Mouse (Mus musculus): ENCODE data around the gene Frmd5. TPM values are rescaled to one million over a fixed set of nuclear protein-coding genes. Genes with fewer than 3 reads are reported as not detected.

Gene Frmd5
- total RNA-seq, 2 experiments from 2014 or later: 0.16 to 0.26 TPM

- no peak for DNase-seq
Measured at GRCm38 (mm10) chr2:121682361-121682760, 124.5 kb downstream of the Frmd5 start.

GRCm38 (mm10) chr2:121679711-121680110, 127.2 kb downstream of the Frmd5 start:
- DNase-seq: no peak

- DNase-seq: no peak
Measured at GRCm38 (mm10) chr2:121677649-121677986, 129.3 kb downstream of the Frmd5 start.

GRCm38 (mm10) chr2:121676951-121677648, 129.8 kb downstream of the Frmd5 start:
- no peak for DNase-seq

- DNase-seq: no peak
Measured at GRCm38 (mm10) chr2:121675895-121676294, 131.0 kb downstream of the Frmd5 start.

- DNase-seq: no peak
Measured at GRCm38 (mm10) chr2:121675136-121675535, 131.8 kb downstream of the Frmd5 start.

- DNase-seq: no peak
Measured at GRCm38 (mm10) chr2:121674211-121674610, 132.7 kb downstream of the Frmd5 start.

GRCm38 (mm10) chr2:121669846-121670245, 137.0 kb downstream of the Frmd5 start:
- DNase-seq: no peak

- DNase-seq: no peak
Measured at GRCm38 (mm10) chr2:121668256-121668655, 138.6 kb downstream of the Frmd5 start.

- DNase-seq: no peak
Measured at GRCm38 (mm10) chr2:121661160-121661502, 145.8 kb downstream of the Frmd5 start.

GRCm38 (mm10) chr2:121660461-121661159, 146.3 kb downstream of the Frmd5 start:
- no peak for DNase-seq

GRCm38 (mm10) chr2:121659350-121659749, 147.5 kb downstream of the Frmd5 start:
- DNase-seq: no peak

- no peak for DNase-seq
Measured at GRCm38 (mm10) chr2:121658123-121658767, 148.6 kb downstream of the Frmd5 start.

- DNase-seq: no peak
Measured at GRCm38 (mm10) chr2:121655966-121656365, 150.9 kb downstream of the Frmd5 start.

GRCm38 (mm10) chr2:121655106-121655505, 151.8 kb downstream of the Frmd5 start:
- no peak for DNase-seq

- DNase-seq: no peak
Measured at GRCm38 (mm10) chr2:121646528-121646927, 160.4 kb downstream of the Frmd5 start.

GRCm38 (mm10) chr2:121642934-121643333, 164.0 kb downstream of the Frmd5 start:
- no peak for DNase-seq

GRCm38 (mm10) chr2:121632091-121632490, 174.8 kb downstream of the Frmd5 start:
- DNase-seq: no peak

- DNase-seq: no peak
Measured at GRCm38 (mm10) chr2:121630286-121630685, 176.6 kb downstream of the Frmd5 start.

- no peak for DNase-seq
Measured at GRCm38 (mm10) chr2:121628290-121628689, 178.6 kb downstream of the Frmd5 start.

- DNase-seq: no peak
Measured at GRCm38 (mm10) chr2:121625901-121626300, 181.0 kb downstream of the Frmd5 start.

- DNase-seq: no peak
Measured at GRCm38 (mm10) chr2:121621262-121622163, 185.4 kb downstream of the Frmd5 start.
